Mouse (Mus musculus): ENCODE measurements around the gene Grem2. TPM values are rescaled to one million over a fixed set of nuclear protein-coding genes. Genes with fewer than 3 reads are reported as not detected.

The Grem2 gene
- polyA plus RNA-seq (2014; fragmentation: Nextera tagmentation; extraction: Ambion mirVana) = 0.64 and 1.0 TPM in 2 replicates

GRCm38 (mm10) chr1:174921298-174921955, at the start of gene Grem2:
Gene Grem2 (minus strand): TSS chr1:174921819.
- peak within 1 kb of the TSS; percentile 57 for H3K4me2 ChIP-seq (ENCODE audit: low read depth, low read length)
- no peaks in the 10 kb centered on the region for H3K36me3 ChIP-seq (replicated peaks; ENCODE audit: control insufficient read depth, insufficient read depth, low read depth, low read length)
- DNase-seq (ENCODE audit: low spot score) (peak; percentile 70), ATAC-seq (replicated peaks; ENCODE audit: insufficient number of reproducible peaks, low FRiP score, low TSS enrichment, low read depth) (peak; percentile 94)
- H3K9ac ChIP-seq (replicated peaks; ENCODE audit: low read length) = peak within 1 kb of the TSS; percentile 4; the same call in 1 of the 2 replicates
- no peak within 1 kb of the TSS for H3K27ac ChIP-seq (replicated peaks; ENCODE audit: low read depth, low read length)
- WGBS = 7% methylated on average over 25 of the region's 30 CpGs
- peak within 1 kb of the TSS; percentile 24 for H3K4me3 ChIP-seq (ENCODE audit: low read depth, low read length)
- H3K9me3 ChIP-seq (replicated peaks; ENCODE audit: control insufficient read depth, low read length) = no peaks in the 10 kb centered on the region
- H3K27me3 ChIP-seq (ENCODE audit: control insufficient read depth, insufficient read depth, low read length) = no peaks in the 10 kb centered on the region
- H3K4me1 ChIP-seq (ENCODE audit: control insufficient read depth, insufficient read depth, low read length) = no peaks in the 10 kb centered on the region

- Histone ChIP-seq H3K4me1 (ENCODE audit: control insufficient read depth, insufficient read depth, low read length) (no peaks in the 10 kb centered on the region), H3K36me3 (replicated peaks; ENCODE audit: control insufficient read depth, insufficient read depth, low read depth, low read length) (no peaks in the 10 kb centered on the region), H3K9ac (replicated peaks; ENCODE audit: low read length) (no peak overlapping the region), H3K4me3 (ENCODE audit: low read depth, low read length) (no peak overlapping the region), H3K9me3 (replicated peaks; ENCODE audit: control insufficient read depth, low read length) (no peaks in the 10 kb centered on the region), H3K27ac (replicated peaks; ENCODE audit: low read depth, low read length) (no peak overlapping the region), H3K4me2 (ENCODE audit: low read depth, low read length) (no peak overlapping the region), H3K27me3 (ENCODE audit: control insufficient read depth, insufficient read depth, low read length) (no peaks in the 10 kb centered on the region)
- ATAC-seq (replicated peaks; ENCODE audit: insufficient number of reproducible peaks, low FRiP score, low TSS enrichment, low read depth) (no peak), DNase-seq (ENCODE audit: low spot score) (no peak)
- WGBS = 86% methylated on average over 3 of the region's 3 CpGs
Measured at GRCm38 (mm10) chr1:174959837-174960236, 38.2 kb upstream of the Grem2 start.

GRCm38 (mm10) chr1:174931003-174931619, 9.5 kb upstream of the Grem2 start:
- H3K4me2 ChIP-seq (ENCODE audit: low read depth, low read length) = no peak overlapping the region
- H3K9ac ChIP-seq (replicated peaks; ENCODE audit: low read length) = no peak overlapping the region
- no peak overlapping the region for H3K4me3 ChIP-seq (ENCODE audit: low read depth, low read length)
- no peak for DNase-seq (ENCODE audit: low spot score)
- H3K27ac ChIP-seq (replicated peaks; ENCODE audit: low read depth, low read length) = no peak overlapping the region
- no peaks in the 10 kb centered on the region for H3K9me3 ChIP-seq (replicated peaks; ENCODE audit: control insufficient read depth, low read length)
- H3K4me1 ChIP-seq (ENCODE audit: control insufficient read depth, insufficient read depth, low read length) = no peaks in the 10 kb centered on the region
- ATAC-seq (replicated peaks; ENCODE audit: insufficient number of reproducible peaks, low FRiP score, low TSS enrichment, low read depth) = peak; percentile 87
- no peaks in the 10 kb centered on the region for H3K36me3 ChIP-seq (replicated peaks; ENCODE audit: control insufficient read depth, insufficient read depth, low read depth, low read length)
- H3K27me3 ChIP-seq (ENCODE audit: control insufficient read depth, insufficient read depth, low read length) = no peaks in the 10 kb centered on the region
- WGBS = 63% methylated on average over 3 of the region's 3 CpGs

- WGBS = 91% methylated on average over 7 of the region's 7 CpGs
- Histone ChIP-seq H3K9me3 (replicated peaks; ENCODE audit: control insufficient read depth, low read length) (no peaks in the 10 kb centered on the region), H3K4me2 (ENCODE audit: low read depth, low read length) (no peak overlapping the region)
Measured at GRCm38 (mm10) chr1:174929459-174930181, 8.0 kb upstream of the Grem2 start.

GRCm38 (mm10) chr1:174918949-174919348, 2.7 kb downstream of the Grem2 start:
- H3K36me3 ChIP-seq (replicated peaks; ENCODE audit: control insufficient read depth, insufficient read depth, low read depth, low read length) = no peaks in the 10 kb centered on the region

More at GRCm38 (mm10) chr1:174929459-174930181, 8.0 kb upstream of the Grem2 start:
- H3K27ac ChIP-seq (replicated peaks; ENCODE audit: low read depth, low read length) = no peak overlapping the region
- H3K4me1 ChIP-seq (ENCODE audit: control insufficient read depth, insufficient read depth, low read length) = no peaks in the 10 kb centered on the region
- H3K27me3 ChIP-seq (ENCODE audit: control insufficient read depth, insufficient read depth, low read length) = no peaks in the 10 kb centered on the region
- H3K4me3 ChIP-seq (ENCODE audit: low read depth, low read length) = no peak overlapping the region
- no peaks in the 10 kb centered on the region for H3K36me3 ChIP-seq (replicated peaks; ENCODE audit: control insufficient read depth, insufficient read depth, low read depth, low read length)
- no peak for ATAC-seq (replicated peaks; ENCODE audit: insufficient number of reproducible peaks, low FRiP score, low TSS enrichment, low read depth)
- DNase-seq (ENCODE audit: low spot score) = no peak
- no peak overlapping the region for H3K9ac ChIP-seq (replicated peaks; ENCODE audit: low read length)

GRCm38 (mm10) chr1:174918236-174918870, 3.3 kb downstream of the Grem2 start:
- Histone ChIP-seq H3K9ac (replicated peaks; ENCODE audit: low read length) (no peak overlapping the region), H3K27me3 (ENCODE audit: control insufficient read depth, insufficient read depth, low read length) (no peaks in the 10 kb centered on the region), H3K4me3 (ENCODE audit: low read depth, low read length) (no peak overlapping the region), H3K27ac (replicated peaks; ENCODE audit: low read depth, low read length) (no peak overlapping the region), H3K36me3 (replicated peaks; ENCODE audit: control insufficient read depth, insufficient read depth, low read depth, low read length) (no peaks in the 10 kb centered on the region), H3K9me3 (replicated peaks; ENCODE audit: control insufficient read depth, low read length) (no peaks in the 10 kb centered on the region), H3K4me2 (ENCODE audit: low read depth, low read length) (no peak overlapping the region), H3K4me1 (ENCODE audit: control insufficient read depth, insufficient read depth, low read length) (no peaks in the 10 kb centered on the region)
- ATAC-seq (replicated peaks; ENCODE audit: insufficient number of reproducible peaks, low FRiP score, low TSS enrichment, low read depth) = no peak
- WGBS = 87% methylated on average over 5 of the region's 5 CpGs
- no peak for DNase-seq (ENCODE audit: low spot score)

More at GRCm38 (mm10) chr1:174918949-174919348, 2.7 kb downstream of the Grem2 start:
- DNase-seq (ENCODE audit: low spot score) (no peak), ATAC-seq (replicated peaks; ENCODE audit: insufficient number of reproducible peaks, low FRiP score, low TSS enrichment, low read depth) (no peak)
- Histone ChIP-seq H3K9ac (replicated peaks; ENCODE audit: low read length) (no peak overlapping the region), H3K9me3 (replicated peaks; ENCODE audit: control insufficient read depth, low read length) (no peaks in the 10 kb centered on the region), H3K4me3 (ENCODE audit: low read depth, low read length) (no peak overlapping the region), H3K27ac (replicated peaks; ENCODE audit: low read depth, low read length) (no peak overlapping the region), H3K27me3 (ENCODE audit: control insufficient read depth, insufficient read depth, low read length) (no peaks in the 10 kb centered on the region), H3K4me2 (ENCODE audit: low read depth, low read length) (no peak overlapping the region), H3K4me1 (ENCODE audit: control insufficient read depth, insufficient read depth, low read length) (no peaks in the 10 kb centered on the region)
- WGBS = 88% methylated on average over 4 of the region's 4 CpGs

- Histone ChIP-seq H3K4me1 (ENCODE audit: control insufficient read depth, insufficient read depth, low read length) (no peaks in the 10 kb centered on the region), H3K27me3 (ENCODE audit: control insufficient read depth, insufficient read depth, low read length) (no peaks in the 10 kb centered on the region), H3K4me3 (ENCODE audit: low read depth, low read length) (no peak overlapping the region), H3K9ac (replicated peaks; ENCODE audit: low read length) (no peak overlapping the region), H3K36me3 (replicated peaks; ENCODE audit: control insufficient read depth, insufficient read depth, low read depth, low read length) (no peaks in the 10 kb centered on the region), H3K27ac (replicated peaks; ENCODE audit: low read depth, low read length) (no peak overlapping the region), H3K4me2 (ENCODE audit: low read depth, low read length) (no peak overlapping the region), H3K9me3 (replicated peaks; ENCODE audit: control insufficient read depth, low read length) (no peaks in the 10 kb centered on the region)
- ATAC-seq (replicated peaks; ENCODE audit: insufficient number of reproducible peaks, low FRiP score, low TSS enrichment, low read depth) (no peak), DNase-seq (ENCODE audit: low spot score) (no peak)
- WGBS = 88% methylated on average over 3 of the region's 3 CpGs
Measured at GRCm38 (mm10) chr1:174909834-174910233, 11.8 kb downstream of the Grem2 start.
